Mouse (Mus musculus) induced T-regulatory cell, adult 2 months (primary cell): ENCODE measurements around the gene Gm9736.
"Not testable (repeated sequence)": the region's sequence is repeated elsewhere in the genome, so short reads cannot be mapped to it uniquely, and the experiment has no call there.

Experiments
- DNase-seq: peaks from one replicate; pipeline ENCODE4 v3.0.0-alpha.2; 2012; ENCODE audit warnings: low read depth

Gene Gm9736

DNA sequence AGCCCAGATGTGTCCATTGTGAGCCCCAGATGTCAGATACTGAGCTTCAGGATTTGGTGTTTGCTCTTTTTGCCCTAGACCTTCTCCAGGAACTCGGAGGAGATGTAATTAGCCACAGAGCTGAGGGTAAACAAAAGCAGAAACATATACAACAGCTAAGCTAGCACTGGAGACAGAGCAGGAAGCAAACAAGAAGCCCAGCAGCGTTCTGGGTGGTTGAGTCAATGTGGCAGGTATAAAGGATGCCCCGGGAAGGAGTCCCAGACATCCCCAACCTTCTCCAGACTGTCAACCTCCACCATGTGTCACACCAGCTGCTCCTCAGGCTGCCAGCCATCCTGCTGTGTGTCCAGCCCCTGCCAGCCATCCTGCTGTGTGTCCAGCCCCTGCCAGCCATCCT lies 25.0 kb downstream of the Gm9736 start, which contains the start of gene Gm10100:
TSS of gene Gm10100 (plus strand) at position 301 of the 400 bp plus-strand sequence.
- no peak for DNase-seq

DNA sequence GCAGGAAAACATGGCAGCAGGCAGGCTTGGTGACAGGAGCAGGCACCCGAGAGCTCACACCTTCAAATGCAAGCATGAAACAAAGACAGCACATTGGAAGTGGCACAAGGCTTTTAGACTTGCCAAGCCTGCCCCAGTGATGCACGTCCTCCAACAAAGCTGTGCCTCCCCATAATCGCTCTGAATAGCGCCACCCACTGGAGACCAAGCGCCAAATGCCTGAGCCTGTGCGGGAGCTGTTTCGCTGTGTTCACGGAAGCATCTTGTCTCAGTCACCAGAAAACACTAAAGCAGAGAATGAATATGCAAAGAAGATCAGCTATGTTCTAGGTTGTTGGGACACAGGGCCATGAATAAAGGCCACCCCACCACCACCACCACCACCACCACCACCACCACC lies 26.3 kb downstream of the Gm9736 start:
- DNase-seq: peak; percentile 3

DNA sequence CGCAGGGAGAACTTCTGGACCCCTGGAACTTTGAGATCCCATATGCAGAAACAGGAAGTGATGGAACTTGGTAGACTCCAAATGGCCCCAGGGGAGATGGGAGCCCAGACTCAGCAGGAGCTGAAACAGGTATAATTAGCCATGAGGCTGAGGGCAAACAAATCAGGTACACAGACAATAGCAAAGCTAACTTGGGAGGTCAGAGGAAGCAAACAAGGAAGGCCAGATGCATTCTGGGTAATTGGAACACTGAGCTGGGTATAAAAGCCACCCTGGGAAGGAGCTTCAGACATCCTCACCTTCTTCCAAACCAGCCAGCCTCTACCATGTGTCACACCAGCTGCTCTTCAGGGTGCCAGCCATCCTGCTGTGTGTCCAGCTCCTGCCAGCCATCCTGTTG lies 30.9 kb downstream of the Gm9736 start, which contains the start of gene Krtap12-1:
TSS of gene Krtap12-1 (plus strand) at position 301 of the 400 bp plus-strand sequence.
- DNase-seq: not testable (repeated sequence)

DNA sequence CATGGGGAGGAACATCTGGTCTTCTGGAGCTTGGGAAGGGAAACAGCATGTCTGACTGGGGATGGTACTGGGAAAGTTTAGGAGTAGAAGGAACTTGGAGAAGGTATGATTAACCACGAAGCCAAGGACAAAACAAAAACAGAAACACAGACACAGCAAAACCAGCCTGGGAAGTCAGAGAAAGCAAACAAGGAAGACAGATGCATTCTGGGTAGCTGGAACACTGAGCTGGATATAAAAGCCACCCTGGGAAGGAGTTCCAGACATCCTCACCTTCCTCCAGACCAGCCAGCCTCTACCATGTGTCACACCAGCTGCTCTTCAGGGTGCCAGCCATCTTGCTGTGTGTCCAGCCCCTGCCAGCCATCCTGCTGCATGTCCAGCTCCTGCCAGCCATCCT lies 35.6 kb downstream of the Gm9736 start, which contains the start of gene Gm10142:
TSS of gene Gm10142 (plus strand) at position 301 of the 400 bp plus-strand sequence.
- DNase-seq: no peak

DNA sequence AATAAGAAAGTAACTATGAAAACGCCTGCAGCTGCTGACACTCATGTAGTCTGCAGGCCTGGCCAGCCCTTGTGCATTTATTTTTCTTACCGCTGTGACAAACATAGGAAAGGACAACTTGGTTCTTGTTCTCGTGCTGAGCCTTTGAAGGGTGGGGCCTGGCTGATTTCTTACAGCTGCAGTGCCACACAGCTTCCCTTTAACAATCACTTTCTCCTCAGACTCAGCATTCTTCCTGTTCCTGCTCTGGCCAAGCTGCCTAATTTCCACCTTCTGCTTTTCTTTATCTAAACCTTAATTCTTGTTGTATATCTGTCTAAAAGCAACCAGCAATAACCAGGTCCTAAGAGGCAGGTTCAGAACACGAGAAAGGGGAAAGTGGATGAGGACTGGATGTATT lies 37.4 kb downstream of the Gm9736 start:
- no peak for DNase-seq

DNA sequence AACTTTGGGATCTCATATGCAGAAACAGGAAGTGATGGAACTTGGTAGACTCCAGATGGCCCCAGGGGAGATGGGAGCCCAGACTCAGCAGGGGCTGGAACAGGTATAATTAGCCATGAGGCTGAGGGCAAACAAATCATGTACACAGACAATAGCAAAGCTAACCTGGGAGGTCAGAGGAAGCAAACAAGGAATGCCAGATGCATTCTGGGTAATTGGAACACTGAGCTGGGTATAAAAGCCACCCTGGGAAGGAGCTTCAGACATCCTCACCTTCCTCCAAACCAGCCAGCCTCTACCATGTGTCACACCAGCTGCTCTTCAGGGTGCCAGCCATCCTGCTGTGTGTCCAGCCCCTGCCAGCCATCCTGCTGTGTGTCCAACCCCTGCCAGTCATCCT lies 40.0 kb downstream of the Gm9736 start, which contains the start of gene Gm10024:
TSS of gene Gm10024 (plus strand) at position 301 of the 400 bp plus-strand sequence.
- not testable (repeated sequence) for DNase-seq

DNA sequence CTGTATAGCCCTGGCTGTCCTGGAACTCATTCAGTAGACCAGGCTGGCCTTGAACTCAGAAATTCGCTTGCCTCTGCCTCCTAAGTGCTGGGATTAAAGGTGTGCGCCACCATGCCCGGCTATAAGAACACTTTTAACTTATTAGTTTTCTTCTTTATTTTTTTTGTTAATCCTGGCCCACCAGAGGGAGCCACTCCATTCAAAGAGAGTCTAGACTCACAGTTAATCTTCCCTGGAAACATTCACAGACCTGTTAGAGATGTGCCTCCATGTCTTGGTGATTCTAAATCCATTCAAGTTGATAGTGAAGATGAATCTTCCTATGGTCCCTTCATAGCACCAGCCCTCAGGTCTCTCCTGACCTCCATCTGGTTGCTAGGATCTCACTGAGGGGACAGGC lies 41.3 kb downstream of the Gm9736 start:
- no peak for DNase-seq

DNA sequence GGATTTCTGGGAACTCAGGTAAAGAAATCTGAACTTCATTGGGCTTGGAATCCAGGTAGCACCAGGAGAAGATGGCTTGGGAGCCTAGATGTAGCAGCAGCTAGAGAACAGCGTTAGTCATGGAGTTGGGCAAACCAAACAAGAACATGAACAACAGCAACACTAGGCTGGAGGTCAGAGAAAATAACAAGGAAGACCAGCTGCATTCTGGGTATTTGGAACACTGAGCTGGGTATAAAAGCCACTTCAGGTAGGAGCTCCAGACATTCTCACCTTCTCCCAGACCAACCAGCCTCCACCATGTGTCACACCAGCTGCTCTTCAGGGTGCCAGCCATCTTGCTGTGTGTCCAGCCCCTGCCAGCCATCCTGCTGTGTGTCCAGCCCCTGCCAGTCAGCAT lies 44.8 kb downstream of the Gm9736 start, which contains the start of gene Gm10272:
TSS of gene Gm10272 (plus strand) at position 301 of the 400 bp plus-strand sequence.
- no peak for DNase-seq
